Mouse (Mus musculus) layer of hippocampus, adult 18-20 months (tissue): Measurements from ENCODE around the gene Pcdh9. TPM values are rescaled to one million over a fixed set of nuclear protein-coding genes. Genes with fewer than 3 reads are reported as not detected.
A peak's percentile ranks its signal among the peaks of the same experiment; 100 is the strongest.

Source experiments
- DNase-seq, 2 experiments: peaks; one replicate each; pipeline ENCODE4 v3.0.0; 2022; ENCODE audit warnings: low spot score in 2 of 2
- total RNA-seq, 2 experiments: library from RNA; stranded (reverse); gene quantifications; 2 replicates each; pipeline ENCODE4 v1.2.3; 2021

Gene Pcdh9
- total RNA-seq, 2 experiments from 2014 or later, result 141 to 152 TPM

DNA sequence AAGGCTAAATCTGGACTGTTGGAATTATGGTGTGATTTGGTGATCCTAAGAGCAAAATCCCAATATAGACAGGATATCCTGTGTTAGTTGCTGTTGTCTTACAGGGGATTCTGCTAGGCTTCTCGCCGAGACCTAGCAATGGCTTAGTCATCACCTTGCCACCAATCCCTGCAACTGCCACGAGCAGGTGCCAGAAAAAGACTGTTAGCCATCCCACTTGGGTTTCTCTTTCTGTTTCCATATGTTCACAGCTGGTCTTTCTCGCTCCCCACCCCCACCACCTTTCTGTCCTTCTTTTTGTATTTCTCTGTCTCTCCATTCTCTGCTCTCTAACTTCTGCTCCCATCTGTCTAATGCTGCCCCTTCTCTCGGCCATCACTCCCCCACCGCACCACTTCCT is 831.7 kb downstream of the Pcdh9 start:
- DNase-seq, result no peak

DNA sequence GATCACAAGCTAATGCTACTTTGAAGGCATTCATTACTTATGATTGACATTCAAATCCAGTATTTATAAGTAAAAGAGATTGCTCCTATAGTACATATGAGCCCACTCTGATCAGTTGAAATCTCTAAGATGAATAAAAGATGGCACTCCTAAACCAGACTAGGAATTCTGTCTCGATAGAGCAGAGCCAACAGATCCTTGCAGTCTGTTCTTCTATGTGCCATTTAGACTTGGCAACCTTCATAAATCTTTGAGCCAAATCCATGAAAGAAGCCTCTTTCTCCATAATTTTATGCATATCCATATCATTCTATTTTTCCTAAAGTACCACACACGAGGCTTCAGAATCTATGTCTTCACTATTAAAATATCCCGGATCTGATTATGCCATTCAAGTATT is 834.5 kb downstream of the Pcdh9 start:
- no peak for DNase-seq

DNA sequence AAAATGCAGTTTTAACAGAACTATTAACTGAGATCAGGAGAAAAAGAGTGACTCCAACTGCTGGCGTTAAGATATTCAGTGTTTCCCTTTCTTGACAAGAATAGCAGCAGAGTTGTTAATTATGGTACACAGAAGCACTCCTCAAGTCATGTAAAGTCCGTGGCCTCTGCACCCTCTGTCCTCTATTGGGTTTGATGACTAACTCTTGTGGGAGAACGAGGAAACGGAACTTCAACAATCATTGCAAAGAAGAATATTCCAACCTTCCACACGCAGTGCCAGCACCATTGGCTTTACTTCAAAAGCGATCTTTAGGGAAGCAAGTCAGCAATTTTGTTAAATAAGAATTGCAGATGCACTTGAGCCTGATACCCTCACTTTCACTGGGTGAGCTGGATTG is 849.9 kb downstream of the Pcdh9 start:
- no peak for DNase-seq

DNA sequence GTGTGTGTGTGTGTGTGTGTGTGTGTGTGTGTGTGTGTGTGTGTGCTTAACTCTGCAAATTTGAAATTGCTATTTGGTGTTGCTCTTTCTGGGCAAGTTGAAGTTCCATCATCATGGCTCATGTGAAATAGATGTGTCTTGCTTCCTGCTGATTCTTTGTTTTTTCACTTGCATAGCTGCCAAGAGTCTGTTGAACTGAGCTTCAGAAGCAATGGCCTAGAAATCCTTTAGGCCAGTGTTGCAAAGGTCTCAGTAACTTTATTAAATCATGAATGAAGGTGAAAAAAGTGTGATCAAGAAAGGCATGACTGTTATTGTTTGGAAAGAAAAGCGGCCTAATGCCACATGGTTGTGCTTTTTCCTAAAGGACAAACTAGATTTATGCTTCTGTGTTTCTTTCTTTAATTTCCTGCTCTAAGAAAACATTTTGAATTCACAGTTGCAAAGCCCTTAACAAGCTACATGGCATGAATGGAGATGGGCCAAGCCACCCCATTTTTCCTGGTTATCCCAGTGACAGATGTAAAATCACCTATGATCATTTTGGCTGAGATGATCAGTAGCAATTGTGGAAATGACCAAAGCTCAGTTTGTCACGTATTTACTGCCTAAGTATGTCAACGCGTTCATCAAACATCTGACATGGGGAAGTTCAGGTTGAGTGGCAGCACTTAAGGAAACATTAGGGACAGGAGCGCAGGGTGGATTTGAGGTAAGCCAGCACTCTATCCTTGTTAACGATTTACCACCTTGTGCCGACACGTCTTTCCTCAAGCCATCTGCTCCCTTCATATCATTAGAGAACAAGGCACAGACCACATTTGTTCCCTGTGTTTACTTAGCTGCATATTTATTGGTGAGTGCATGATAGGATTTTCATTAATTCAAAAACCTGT is 850.9 kb downstream of the Pcdh9 start:
- DNase-seq, result peak in 1 of 2 experiments; percentile 25

DNA sequence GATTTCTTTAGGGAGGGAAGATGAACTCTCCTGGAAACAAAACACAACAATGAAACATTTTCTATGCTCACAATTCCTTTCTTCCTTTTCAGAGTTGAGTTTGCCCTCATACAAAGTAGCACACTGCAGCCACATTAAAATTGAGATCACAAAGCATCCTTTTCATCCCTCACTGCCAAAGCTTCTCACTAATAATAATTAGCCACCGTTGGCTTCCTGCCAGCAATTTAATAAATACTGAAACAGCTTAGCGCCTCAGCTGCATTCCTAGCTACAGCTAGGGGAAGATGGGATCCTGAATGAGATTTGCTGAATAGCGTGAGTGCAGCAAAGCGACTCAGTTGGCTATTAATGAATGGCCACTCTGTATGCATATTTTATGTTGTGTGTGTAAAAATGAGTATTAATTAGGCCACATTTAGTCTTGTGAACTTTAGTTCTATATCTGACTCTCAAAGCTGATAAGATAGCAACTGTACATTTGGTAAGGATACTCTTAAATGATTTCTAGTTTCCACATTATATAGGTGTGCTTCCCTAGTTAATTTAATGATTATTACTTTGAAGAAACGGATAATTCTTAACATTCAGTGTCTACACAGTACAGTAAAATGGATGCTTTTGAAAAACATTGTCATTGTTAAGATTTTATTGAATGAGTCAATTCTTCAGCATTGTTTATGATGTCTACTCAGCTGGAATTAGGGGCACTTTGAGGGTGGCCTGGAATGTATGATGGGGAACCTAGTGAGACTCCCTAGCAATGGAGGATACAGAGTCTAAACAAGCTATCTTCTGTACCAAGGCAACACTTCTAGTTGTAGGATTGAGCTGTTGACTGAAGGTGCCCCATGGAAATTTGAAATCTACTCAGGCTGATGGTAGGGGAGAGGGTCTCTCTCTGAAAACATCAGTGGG is 881.1 kb downstream of the Pcdh9 start:
- DNase-seq, result peak; percentile 16 to 67
